Mouse (Mus musculus) stomach, embryonic 14.5 days (tissue): ENCODE measurements at regions not wholly inside any gene's neighbourhood (a gene's known extent, or its start where the extent isn't known, plus 50 kb on each side); places are given as distances from the start of the nearest gene placed in this dataset.

Experiments
- ATAC-seq: fragments of 200-750 bp; cut with Nextera tagmentation; 2 replicates; pipeline ENCODE4 v1.8.0; 2017; ENCODE audit warnings: low read depth, moderate TSS enrichment; ENCODE audit not compliant: insufficient number of reproducible peaks, insufficient read depth, low FRiP score
- H3K27ac ChIP-seq: fragments of 300-500 bp; sonication (generic); 2 replicates; pipeline ENCODE4 v1.5.1; 2014; ENCODE audit warnings: mild to moderate bottlenecking, low read length, moderate library complexity, mixed read lengths
- H3K27me3 ChIP-seq: fragments of 300-500 bp; sonication (generic); 2 replicates; pipeline ENCODE4 v1.6.1; 2014; ENCODE audit warnings: low read length, control low read depth, mixed read lengths; ENCODE audit not compliant: control insufficient read depth, insufficient read depth
- H3K36me3 ChIP-seq: fragments of 300-500 bp; sonication (generic); 2 replicates; pipeline ENCODE4 v1.6.1; 2014; ENCODE audit warnings: mild to moderate bottlenecking, control low read depth, low read length, moderate library complexity, mixed read lengths; ENCODE audit not compliant: control insufficient read depth, insufficient read depth
- H3K4me1 ChIP-seq: fragments of 300-500 bp; sonication (generic); 2 replicates; pipeline ENCODE4 v1.6.1; 2014; ENCODE audit warnings: low read length, control low read depth, mixed read lengths; ENCODE audit not compliant: control insufficient read depth, insufficient read depth
- H3K4me2 ChIP-seq: fragments of 300-500 bp; sonication (generic); replicated peaks from 2 replicates; pipeline ENCODE4 v1.6.1; 2014; ENCODE audit warnings: low read depth, low read length, control low read depth
- H3K4me3 ChIP-seq: fragments of 300-500 bp; sonication (generic); 2 replicates; pipeline ENCODE4 v1.5.1; 2014; ENCODE audit warnings: low read depth, low read length, control low read depth
- H3K9ac ChIP-seq: fragments of 300-500 bp; sonication (generic); replicated peaks from 2 replicates; pipeline ENCODE4 v1.6.1; 2014; ENCODE audit warnings: low read depth, mild to moderate bottlenecking, control low read depth, low read length, moderate library complexity, mixed read lengths
- H3K9me3 ChIP-seq: fragments of 300-500 bp; sonication (generic); 2 replicates; pipeline ENCODE4 v1.6.1; 2016; ENCODE audit warnings: low read depth, low read length, control low read depth; ENCODE audit not compliant: control insufficient read depth
- whole genome bisulfite sequencing: fragments of 180-500 bp; shearing (Covaris S2); extraction: QIAGEN DNeasy Blood & Tissue Kit; methylation state at CpG from one replicate; pipeline ENCODE4 v1.1.7; 2014; 5-methylcytosine and 5-hydroxymethylcytosine counted together

- Histone ChIP-seq H3K9me3 (no peaks in the 10 kb centered on the region), H3K4me2 (no peak overlapping the region), H3K27ac (no peak overlapping the region), H3K9ac (no peak overlapping the region), H3K27me3 (no peaks in the 10 kb centered on the region), H3K4me1 (no peaks in the 10 kb centered on the region), H3K36me3 (no peaks in the 10 kb centered on the region), H3K4me3 (no peak overlapping the region)
- no peak for ATAC-seq
- WGBS, result 63% methylated on average over 5 of the region's 5 CpGs
Measured at GRCm38 (mm10) chr6:117625716-117626115, 215.3 kb upstream of the Zfp637 start.

GRCm38 (mm10) chr6:117627461-117627860 is 213.5 kb upstream of the Zfp637 start:
- Histone ChIP-seq H3K36me3 (no peaks in the 10 kb centered on the region), H3K9ac (no peak overlapping the region), H3K27me3 (no peaks in the 10 kb centered on the region), H3K4me2 (no peak overlapping the region), H3K9me3 (no peaks in the 10 kb centered on the region), H3K4me1 (no peaks in the 10 kb centered on the region), H3K27ac (no peak overlapping the region), H3K4me3 (no peak overlapping the region)
- 85% methylated on average over 3 of the region's 3 CpGs for WGBS
- ATAC-seq, result no peak

- 56% methylated on average over 8 of the region's 8 CpGs for WGBS
- Histone ChIP-seq H3K9ac (no peak overlapping the region), H3K9me3 (no peaks in the 10 kb centered on the region), H3K36me3 (no peaks in the 10 kb centered on the region), H3K4me2 (no peak overlapping the region), H3K4me3 (no peak overlapping the region), H3K27me3 (no peaks in the 10 kb centered on the region), H3K4me1 (no peaks in the 10 kb centered on the region), H3K27ac (no peak overlapping the region)
- ATAC-seq, result no peak
Measured at GRCm38 (mm10) chr6:117646628-117647027, 194.4 kb upstream of the Zfp637 start.

- Histone ChIP-seq H3K27me3 (no peaks in the 10 kb centered on the region), H3K9me3 (no peaks in the 10 kb centered on the region), H3K27ac (no peak overlapping the region), H3K4me2 (no peak overlapping the region), H3K4me1 (no peaks in the 10 kb centered on the region), H3K36me3 (no peaks in the 10 kb centered on the region), H3K4me3 (no peak overlapping the region), H3K9ac (no peak overlapping the region)
- ATAC-seq, result no peak
- WGBS, result 61% methylated on average over 5 of the region's 5 CpGs
Measured at GRCm38 (mm10) chr6:117650541-117650940, 190.4 kb upstream of the Zfp637 start.

- no peaks in the 10 kb centered on the region for H3K36me3 ChIP-seq
- no peak overlapping the region for H3K9ac ChIP-seq
- no peak overlapping the region for H3K4me3 ChIP-seq
- H3K4me1 ChIP-seq, result no peaks in the 10 kb centered on the region
- 88% methylated on average over 4 of the region's 4 CpGs for WGBS
- no peak for ATAC-seq
- no peak overlapping the region for H3K27ac ChIP-seq
- H3K4me2 ChIP-seq, result no peak overlapping the region
- no peaks in the 10 kb centered on the region for H3K27me3 ChIP-seq
- no peaks in the 10 kb centered on the region for H3K9me3 ChIP-seq
Measured at GRCm38 (mm10) chr6:117651551-117651950, 189.4 kb upstream of the Zfp637 start.

GRCm38 (mm10) chr6:117652012-117652411 is 189.0 kb upstream of the Zfp637 start:
- Histone ChIP-seq H3K4me2 (no peak overlapping the region), H3K4me3 (no peak overlapping the region), H3K36me3 (no peaks in the 10 kb centered on the region), H3K9ac (no peak overlapping the region), H3K27me3 (no peaks in the 10 kb centered on the region), H3K4me1 (no peaks in the 10 kb centered on the region), H3K9me3 (no peaks in the 10 kb centered on the region), H3K27ac (no peak overlapping the region)
- ATAC-seq, result no peak
- WGBS, result 45% methylated on average over 3 of the region's 3 CpGs

GRCm38 (mm10) chr6:117652917-117653316 is 188.1 kb upstream of the Zfp637 start:
- Histone ChIP-seq H3K9me3 (no peaks in the 10 kb centered on the region), H3K27ac (no peak overlapping the region), H3K4me2 (no peak overlapping the region), H3K4me3 (no peak overlapping the region), H3K4me1 (no peaks in the 10 kb centered on the region), H3K27me3 (no peaks in the 10 kb centered on the region), H3K36me3 (no peaks in the 10 kb centered on the region), H3K9ac (no peak overlapping the region)
- no peak for ATAC-seq
- WGBS, result 65% methylated on average over 9 of the region's 9 CpGs

GRCm38 (mm10) chr6:117653886-117654425 is 187.0 kb upstream of the Zfp637 start:
- H3K4me1 ChIP-seq, result no peaks in the 10 kb centered on the region
- no peak overlapping the region for H3K4me2 ChIP-seq
- H3K9ac ChIP-seq, result no peak overlapping the region
- no peaks in the 10 kb centered on the region for H3K9me3 ChIP-seq
- no peaks in the 10 kb centered on the region for H3K36me3 ChIP-seq
- 81% methylated on average over 15 of the region's 15 CpGs for WGBS
- no peak overlapping the region for H3K27ac ChIP-seq
- no peak overlapping the region for H3K4me3 ChIP-seq
- ATAC-seq, result no peak
- H3K27me3 ChIP-seq, result no peaks in the 10 kb centered on the region

- H3K9ac ChIP-seq, result no peak overlapping the region
- no peak overlapping the region for H3K4me2 ChIP-seq
- ATAC-seq, result no peak
- no peak overlapping the region for H3K27ac ChIP-seq
- 87% methylated on average over 4 of the region's 4 CpGs for WGBS
- no peaks in the 10 kb centered on the region for H3K9me3 ChIP-seq
- H3K36me3 ChIP-seq, result no peaks in the 10 kb centered on the region
- no peaks in the 10 kb centered on the region for H3K27me3 ChIP-seq
- no peak overlapping the region for H3K4me3 ChIP-seq
- no peaks in the 10 kb centered on the region for H3K4me1 ChIP-seq
Measured at GRCm38 (mm10) chr6:117655986-117656385, 185.0 kb upstream of the Zfp637 start.
